Mouse (Mus musculus): ENCODE results near the gene Tbc1d8.
A peak's percentile ranks its signal among the peaks of the same experiment; 100 is the strongest.

Gene Tbc1d8

DNA sequence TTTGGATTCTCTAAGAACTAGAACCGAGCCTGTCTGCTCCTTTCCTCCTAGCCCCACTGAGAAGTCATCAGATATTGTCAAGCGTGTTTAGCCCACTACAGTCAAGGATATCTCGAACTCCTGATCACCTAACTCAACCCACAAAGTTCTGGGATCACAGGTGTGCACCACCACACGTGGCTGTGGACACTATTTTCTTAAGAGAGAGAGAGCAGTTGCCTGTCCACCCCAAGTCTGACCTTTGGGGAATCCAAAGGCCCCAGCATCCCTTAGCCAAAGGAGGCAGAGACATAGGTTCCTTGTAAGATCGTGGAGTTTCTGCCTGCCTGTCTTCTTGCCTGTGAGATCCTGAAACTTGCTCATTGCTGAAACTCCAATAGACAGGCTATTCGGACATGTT is 111.5 kb downstream of the Tbc1d8 start:
- DNase-seq (ENCODE audit: extremely low read depth, low read depth) = no peak

DNA sequence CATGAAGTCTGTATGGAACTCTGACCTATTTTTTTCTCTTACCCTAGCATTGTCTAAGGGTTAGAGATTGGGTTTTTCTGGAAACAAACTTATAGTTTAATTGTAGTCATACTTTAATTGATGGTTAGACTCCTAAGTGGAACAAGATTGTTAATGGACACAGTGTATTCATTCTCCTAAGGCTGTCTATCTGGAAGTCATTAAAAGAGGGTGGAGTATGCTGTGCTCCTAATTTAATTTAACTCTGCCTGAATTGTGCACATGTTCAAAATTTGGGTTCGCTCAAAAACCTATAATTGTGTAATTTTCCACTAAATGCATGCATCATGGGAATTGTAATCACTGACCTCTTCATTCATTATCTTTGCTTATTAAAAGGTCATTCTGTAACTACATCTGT is 113.0 kb downstream of the Tbc1d8 start:
- no peak for DNase-seq (ENCODE audit: extremely low read depth, low read depth)

DNA sequence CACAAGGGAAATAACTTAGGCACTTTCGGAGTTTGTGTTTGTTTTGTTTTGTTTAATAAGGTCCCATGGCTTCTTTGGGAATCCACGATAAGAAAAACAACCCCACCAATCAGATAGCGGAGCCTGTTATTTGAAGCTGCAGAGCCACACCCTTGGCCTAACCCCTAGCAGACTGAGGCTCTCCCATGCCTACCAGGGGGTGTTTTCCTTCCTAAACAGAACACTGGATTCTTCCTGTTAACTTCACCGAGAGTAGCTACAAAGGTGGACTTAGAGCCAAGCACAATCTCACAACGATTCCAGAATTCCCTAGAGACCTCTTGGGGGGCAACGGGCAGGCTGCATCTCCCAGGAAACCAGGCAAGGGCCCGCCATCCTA is 116.1 kb downstream of the Tbc1d8 start:
- no peak for DNase-seq (ENCODE audit: extremely low read depth, low read depth)

DNA sequence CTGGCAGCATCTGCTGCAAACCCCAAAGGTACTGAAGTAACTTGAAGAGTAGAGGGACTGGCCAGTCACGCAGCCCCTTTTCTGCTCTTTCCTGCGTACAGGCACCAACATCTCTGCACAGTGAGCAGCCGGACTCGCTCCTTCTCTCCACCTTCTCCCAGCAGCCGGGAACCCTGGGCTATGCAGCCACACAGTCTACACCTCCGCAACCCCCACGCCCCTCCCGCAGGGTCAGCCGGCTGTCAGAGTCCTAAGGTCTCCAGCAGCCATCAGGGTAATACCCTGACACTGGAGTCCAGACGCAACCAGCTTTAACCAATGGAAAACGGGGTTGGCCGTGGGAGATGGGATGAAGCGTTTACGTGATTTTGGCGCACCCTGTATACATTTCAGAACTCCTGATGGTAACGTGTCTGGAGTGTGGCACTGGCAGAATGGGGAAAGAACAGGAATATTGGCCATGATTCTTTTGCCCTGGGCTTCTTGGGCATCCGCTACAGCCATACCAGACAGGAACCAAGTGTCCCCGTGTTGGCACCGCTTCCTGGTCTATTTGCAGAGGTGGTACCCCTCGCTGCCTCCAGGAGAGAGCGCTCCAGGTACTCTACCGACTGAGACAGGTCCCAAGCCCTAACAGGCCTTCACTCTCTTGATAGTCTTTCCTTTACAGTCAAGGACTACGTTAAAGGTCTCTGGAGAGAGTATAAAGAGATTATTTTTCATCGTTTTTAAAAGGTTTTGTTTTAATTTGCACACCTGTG is 116.6 kb downstream of the Tbc1d8 start:
- no peak for DNase-seq (ENCODE audit: extremely low read depth, low read depth)

DNA sequence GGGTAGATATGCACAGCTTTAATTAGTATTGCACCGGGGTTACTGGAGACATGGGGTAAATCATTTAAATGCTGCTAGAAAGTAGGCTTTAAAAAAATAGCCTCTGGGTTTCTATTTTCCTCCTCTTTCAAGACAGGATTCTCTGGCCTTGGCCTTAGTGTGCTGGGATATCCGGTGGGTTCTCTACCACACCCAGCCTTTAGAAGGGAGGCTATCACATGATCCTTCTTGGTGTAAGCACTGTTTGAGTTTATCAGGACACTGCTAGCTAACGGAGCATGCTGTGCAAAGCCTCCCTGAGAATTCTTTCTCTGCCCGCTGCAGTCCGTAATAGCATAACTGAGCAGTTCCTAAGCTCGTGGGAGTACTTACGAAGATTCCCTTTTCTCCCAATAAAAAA is 129.1 kb downstream of the Tbc1d8 start:
- no peak for DNase-seq (ENCODE audit: extremely low read depth, low read depth)

DNA sequence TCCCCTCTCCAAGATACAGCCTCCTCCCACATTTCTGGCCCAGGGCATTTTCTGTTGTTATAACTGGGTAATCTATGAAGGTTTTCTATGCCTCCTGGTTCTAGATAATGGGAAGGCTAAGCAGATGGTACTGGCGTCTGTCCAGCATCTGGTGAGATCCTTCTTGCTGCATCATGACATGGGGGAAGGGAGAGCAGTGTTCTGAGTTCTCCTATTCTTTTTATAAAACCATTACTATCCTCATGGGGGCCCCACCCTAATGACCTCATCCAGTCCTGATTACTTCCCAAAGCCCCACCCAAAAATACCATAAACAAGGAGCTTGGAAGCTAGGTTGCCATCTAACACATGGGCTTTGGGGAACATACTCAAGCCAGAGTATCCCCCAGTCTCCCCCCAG is 129.6 kb downstream of the Tbc1d8 start:
- DNase-seq (ENCODE audit: extremely low read depth, low read depth) = no peak

DNA sequence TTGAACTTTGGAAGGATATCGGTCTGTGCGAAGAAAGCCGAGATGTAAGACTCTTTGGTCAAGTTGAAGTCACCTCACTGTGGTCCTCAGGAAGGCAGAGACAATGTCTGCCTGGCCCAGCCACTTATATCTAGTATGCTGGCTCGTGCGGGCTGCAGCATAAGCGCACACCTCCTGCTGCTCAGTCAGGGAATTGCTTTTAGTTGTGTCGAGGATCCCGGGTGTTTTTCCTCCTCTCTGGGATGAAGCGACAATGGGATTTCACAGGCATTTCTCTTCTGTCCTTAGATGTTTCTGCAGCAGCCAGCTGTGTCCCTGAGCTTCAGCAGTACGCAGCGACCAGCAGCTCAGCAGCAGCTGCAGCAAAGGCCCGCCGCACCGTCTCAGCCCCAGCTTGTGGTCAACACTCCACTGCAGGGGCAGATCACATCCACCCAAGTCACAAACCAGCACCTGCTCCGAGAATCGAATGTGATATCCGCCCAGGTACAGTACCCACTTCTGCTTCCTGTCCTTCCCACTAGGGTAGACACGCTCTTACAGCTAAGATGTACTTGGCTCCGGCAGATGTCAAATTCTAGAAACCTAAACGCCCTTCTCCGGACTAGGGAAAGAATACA is 133.5 kb downstream of the Tbc1d8 start:
- DNase-seq (ENCODE audit: extremely low read depth, low read depth) = no peak

DNA sequence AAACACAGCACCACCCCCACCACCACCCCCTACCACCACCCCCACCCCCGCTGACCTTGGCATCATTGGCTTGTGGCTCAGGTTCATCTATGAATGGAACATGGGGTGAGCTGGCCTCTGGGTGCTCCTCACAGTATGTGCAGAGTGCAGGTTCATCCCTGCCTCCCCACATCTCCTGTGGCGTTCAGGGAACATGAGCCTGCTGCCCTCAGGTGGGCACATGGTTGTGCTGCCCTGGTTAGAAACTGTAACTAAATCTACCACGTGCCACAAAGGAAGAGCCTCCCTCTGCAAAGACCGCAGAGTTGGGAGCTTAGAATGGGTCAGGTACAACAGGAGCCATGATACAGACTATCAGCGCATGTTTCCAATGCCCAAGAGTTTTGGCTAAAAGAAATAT is 135.3 kb downstream of the Tbc1d8 start:
- no peak for DNase-seq (ENCODE audit: extremely low read depth, low read depth)

DNA sequence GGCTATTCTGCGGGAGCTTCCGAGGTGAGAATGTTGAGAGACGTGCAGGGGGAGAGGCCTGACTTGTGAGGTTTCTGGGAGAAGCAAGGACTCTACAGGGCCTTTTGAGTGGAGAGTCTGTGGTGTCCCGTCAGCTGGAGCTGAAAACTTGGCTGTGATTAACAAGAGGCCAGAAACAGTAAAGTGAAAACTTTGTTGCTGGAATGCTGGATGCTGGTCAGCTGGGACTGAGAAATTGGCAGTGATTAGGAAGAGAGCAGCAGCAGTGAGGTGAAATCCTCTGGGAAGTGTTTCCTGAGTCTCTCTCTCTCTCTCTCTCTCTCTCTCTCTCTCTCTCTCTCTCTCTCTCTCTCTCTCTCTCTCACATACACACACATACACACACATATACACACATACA is 136.7 kb downstream of the Tbc1d8 start:
- DNase-seq (ENCODE audit: extremely low read depth, low read depth) = no peak

DNA sequence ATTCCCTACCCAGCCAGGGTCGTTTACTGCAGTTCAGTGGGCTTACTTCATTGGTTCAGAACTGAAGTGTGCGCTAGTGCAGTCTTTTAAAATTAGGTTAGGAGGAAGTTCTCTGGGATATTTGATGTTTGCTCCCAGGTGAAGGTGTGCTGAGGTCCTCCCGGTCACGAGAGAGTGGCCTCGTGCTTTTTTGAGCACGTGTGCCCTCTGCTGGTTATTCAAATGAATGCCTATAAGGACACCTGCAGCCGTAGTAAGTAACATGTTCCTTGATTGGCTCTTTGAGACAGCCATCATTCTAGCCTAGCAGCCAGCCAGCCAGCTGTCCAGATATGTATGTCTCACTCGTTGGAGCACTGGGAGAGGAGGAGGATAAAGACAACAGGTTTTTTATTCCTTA is 137.9 kb downstream of the Tbc1d8 start:
- peak; percentile 38 for DNase-seq (ENCODE audit: extremely low read depth, low read depth)

DNA sequence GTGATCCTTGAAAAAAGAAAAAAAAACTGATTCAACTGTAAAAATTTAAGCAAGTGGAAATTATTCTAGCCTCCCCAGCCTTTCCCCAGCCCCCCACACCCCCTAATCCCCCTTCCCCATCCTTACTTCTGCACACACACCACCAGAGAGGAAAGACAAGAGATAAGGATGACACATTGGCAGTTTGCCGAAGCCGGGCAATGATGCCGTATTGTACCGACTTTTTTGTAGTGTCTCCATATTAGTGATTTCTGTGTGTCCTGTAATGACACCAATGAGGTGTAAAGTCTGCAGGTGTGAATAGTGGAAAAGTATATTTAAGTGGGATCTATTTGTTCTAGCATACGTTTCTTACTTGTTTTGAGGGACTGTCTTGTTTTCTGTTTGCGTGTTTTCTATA is 138.4 kb downstream of the Tbc1d8 start:
- peak; percentile 31 for DNase-seq (ENCODE audit: extremely low read depth, low read depth)

DNA sequence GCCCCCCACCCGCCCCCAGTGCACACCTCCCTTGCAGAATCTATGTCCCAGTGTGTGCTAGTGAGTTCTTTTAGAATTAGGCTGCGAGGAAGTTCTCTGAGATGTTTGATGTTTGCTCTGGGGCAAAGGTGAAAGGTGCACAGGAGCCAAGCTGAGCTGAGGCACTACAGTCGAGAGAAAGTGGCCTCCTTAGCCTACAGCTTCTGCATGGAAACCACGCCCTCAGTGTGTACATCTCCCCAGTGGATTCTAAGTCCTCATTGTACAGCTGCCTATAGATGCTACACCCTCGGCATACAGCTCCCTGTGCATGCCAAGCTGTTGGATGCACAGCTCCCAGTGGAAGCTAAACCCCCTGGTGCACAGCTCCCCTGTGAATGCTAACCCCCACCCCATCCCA is 139.1 kb downstream of the Tbc1d8 start:
- DNase-seq (ENCODE audit: extremely low read depth, low read depth) = no peak

DNA sequence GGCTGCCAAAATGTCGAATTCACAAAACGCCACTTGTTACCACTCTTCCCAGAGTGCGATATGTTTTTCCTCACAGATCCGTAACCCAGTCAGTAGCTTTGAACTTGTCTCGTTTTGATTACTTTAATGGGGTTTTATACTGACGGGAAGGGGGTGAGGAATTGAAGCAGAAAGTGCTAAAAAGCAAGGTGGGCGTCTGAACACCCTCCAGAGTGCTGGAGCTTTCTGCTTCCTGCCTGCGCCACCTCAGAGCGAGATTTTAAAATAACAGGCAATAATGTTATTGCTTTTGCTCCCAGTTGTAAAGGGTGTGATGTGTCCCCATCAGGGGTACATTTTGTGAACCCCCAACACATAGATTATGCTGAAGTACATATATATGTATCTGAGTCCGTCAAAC is 139.7 kb downstream of the Tbc1d8 start:
- no peak for DNase-seq (ENCODE audit: extremely low read depth, low read depth)

DNA sequence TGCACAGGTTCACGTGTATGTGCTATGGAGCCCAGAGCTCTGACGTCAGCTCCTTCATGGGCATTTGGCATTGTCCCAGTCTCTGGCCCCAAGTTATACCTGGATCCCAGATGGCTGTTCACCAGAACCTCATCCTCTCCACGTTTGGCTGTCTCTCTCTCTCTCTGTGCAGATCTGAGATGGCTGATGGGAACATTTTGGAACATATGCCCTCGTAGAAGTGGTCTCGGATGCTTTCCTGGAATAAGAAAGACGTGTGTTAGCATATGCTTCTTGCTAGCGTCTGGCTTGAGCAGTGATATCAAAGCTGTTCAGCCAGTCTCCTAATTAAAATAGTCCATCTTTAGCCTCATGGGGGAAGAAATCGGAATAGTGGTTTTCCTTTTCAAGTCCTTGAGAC is 141.8 kb downstream of the Tbc1d8 start:
- DNase-seq (ENCODE audit: extremely low read depth, low read depth) = no peak

DNA sequence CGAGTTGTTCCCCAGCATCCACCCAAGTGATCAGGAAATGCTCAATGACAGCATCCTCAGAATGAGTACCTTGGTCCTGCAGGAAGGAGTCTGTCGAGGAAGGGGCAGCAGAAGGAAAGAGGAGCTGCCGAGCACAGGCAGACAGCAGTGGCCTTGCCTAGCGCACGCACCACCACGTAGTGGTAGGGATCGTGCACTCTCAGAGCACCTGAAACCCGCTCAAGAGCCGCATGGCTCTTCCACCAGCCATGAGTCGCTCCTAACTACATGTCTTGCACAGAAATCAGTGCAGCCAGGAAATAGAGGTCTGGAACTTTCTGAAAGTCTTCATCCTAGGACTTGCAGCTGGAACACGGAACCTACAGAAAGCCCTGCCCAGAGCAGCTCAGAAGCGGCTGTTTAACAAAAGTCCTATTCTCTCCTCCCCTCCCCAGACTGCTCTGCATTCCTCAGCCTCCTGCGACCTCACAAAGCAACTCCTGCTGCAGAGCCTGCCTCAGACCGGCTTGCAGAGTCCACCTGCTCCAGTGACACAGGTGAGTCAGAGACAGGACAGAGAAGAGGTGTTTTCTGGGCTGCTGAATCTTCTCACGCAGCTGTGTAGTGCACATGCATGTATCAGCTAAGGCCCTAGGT is 142.9 kb downstream of the Tbc1d8 start:
- no peak for DNase-seq (ENCODE audit: extremely low read depth, low read depth)

DNA sequence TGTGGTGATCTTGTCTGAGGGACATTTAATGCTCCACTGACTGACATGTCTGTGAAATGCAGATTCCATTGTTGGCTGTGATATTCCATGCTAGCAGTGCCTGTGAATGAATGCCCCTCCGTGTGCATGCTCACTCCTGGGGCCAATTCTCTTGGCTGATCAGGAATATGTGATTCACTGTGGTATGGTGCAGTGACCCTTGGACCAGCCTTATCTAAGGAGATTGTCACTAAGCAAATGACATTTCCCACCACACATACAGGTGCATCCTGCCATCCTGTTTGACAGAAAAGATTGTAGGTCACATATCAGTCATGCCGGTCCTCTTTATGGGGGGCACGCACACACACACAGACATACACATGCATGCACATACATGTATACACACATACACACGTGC is 146.1 kb downstream of the Tbc1d8 start:
- no peak for DNase-seq (ENCODE audit: extremely low read depth, low read depth)

DNA sequence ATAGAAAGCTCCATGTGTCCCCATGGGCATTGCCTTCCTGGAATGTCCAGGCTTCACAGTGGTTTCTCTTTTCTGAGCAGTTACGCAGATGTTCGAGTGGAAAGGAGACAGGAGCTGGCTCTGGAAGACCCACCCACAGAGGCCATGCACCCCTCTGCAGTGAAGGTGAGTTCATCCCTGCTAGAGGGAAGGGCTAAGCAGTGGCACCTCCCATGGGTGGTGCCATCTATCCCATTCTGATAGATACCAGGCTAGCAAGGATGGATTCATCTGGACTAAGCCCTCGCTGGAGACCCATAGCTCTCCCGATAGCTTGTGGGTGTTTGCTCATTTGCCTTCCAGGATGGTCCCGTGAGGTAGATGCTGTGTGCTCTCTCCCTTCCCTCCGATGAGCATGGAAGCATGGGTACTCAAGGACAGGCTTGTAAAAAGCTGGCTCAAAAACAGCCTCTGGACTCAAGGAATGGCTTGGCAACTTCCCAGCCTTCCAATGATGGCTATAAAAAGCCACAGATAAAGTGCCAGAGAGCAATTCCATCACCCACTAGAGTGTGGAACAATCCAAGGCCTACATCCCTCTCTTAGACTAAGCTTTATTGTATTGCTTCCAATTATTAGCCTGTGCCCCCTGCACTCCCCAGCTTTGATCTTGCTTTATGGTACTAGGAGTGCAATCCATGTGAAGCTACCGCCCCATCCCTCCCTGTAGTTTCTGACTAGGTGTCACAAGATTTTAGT is 147.5 kb downstream of the Tbc1d8 start:
- DNase-seq (ENCODE audit: extremely low read depth, low read depth) = no peak

DNA sequence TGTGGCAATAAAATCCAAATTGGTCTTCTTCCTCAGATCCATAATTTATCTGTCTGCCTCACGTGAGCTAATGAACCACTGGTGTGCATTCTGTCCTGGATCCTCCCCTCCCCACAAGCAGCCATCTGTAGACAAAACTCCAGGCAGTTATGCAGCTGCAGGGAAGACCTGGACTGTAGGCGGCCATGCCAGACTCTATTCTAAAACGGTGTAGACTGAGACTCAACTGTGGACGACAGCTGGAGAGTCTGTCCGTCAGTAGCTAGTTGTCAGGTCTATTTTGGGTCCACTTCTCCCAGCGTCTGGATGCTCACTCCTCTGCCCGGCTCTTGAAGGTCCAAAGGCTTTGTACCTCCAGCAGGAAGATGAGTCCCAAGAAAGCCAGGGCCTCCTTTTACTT is 151.0 kb downstream of the Tbc1d8 start:
- DNase-seq (ENCODE audit: extremely low read depth, low read depth) = no peak

DNA sequence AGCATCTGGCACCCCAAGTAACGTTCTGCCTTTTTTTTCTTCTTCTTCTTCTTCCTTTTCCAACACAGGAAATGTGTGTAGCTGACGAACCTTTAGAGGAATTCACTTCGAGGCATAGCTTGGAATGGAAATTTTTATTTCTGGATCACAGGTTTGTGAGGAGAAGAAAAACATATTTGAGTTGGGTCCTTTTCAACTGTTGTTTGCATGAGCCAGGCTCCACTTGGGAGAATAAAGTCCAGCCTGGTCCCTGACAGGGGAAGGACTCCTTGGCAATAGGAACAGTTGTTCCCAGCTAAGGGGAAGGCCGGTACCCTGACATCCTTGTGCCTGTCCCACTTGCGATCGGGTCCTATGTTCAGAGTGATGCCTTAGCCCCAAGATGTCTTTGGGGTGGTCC is 153.3 kb downstream of the Tbc1d8 start:
- no peak for DNase-seq (ENCODE audit: extremely low read depth, low read depth)

DNA sequence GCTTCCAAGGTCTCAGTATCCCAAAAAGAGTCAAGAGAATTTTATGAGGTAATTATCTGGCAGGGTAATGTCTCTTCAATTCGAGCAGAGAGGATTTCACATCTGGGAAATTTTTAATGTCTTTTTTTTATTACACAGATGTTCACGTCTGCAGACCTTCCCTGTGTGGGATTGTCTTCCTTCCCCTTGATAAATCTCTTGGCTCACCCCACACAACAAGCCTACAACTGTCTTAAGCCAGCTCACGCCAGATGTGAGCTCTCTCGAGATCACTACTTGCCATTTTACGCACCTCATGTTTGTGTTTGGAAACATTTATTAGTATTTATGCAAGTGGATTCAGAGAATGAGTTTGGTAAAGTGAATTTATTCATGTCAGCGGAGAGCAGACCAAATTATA is 156.6 kb downstream of the Tbc1d8 start:
- DNase-seq (ENCODE audit: extremely low read depth, low read depth) = no peak
